8 mouse cellular contexts compared by ENCODE assay signal in genomic region chr7:28372251-28373108, GRCm38 (mm10). TPM values are rescaled to one million over a fixed set of nuclear protein-coding genes. Genes with fewer than 3 reads are reported as not detected.
DNase-seq lines count a peak whose midpoint lies in the region; ATAC-seq lines count a peak whose summit lies in the region.

TSS of gene Plekhg2 (minus strand) at chr7:28372599.

- DNase-seq in CD4-positive, CD25-positive, alpha-beta regulatory T cell, adult 2 months (ENCODE audit: low read depth, low spot score), result peak; percentile 99
- peak; percentile 97 for DNase-seq in fat pad, adult 2 months (ENCODE audit: extremely low read depth, low read depth, low spot score)
- peak; percentile 98 for DNase-seq in kidney, postnatal 10 days
- peak; percentile 97 to 98 for DNase-seq in natural killer cell, adult 2 months (ENCODE audit: low spot score in 2 of 2)

- peaks cover 37% of the 10 kb centered on the region for H3K36me3 ChIP-seq in heart, embryonic 13.5 days
- H3K36me3 ChIP-seq in liver, embryonic 12.5 days, result peaks cover 24% of the 10 kb centered on the region
- H3K36me3 ChIP-seq in stomach, embryonic 15.5 days, result peaks cover 11% of the 10 kb centered on the region

- peak within 1 kb of the TSS; percentile 97 for H3K9ac ChIP-seq in heart, embryonic 13.5 days
- H3K9ac ChIP-seq in liver, embryonic 12.5 days, result peak within 1 kb of the TSS; percentile 79
- peak within 1 kb of the TSS; percentile 58 for H3K9ac ChIP-seq in stomach, embryonic 15.5 days

- peak within 1 kb of the TSS; percentile 96 for H3K27ac ChIP-seq in brown adipose tissue, adult 24 weeks (replicated peaks; ENCODE audit: low read depth, low read length)
- H3K27ac ChIP-seq in heart, embryonic 13.5 days (replicated peaks), result peak within 1 kb of the TSS; percentile 96
- H3K27ac ChIP-seq in liver, embryonic 12.5 days, result peak within 1 kb of the TSS; percentile 87
- H3K27ac ChIP-seq in stomach, embryonic 15.5 days, result peak within 1 kb of the TSS; percentile 95

- H3K4me3 ChIP-seq in brown adipose tissue, adult 24 weeks (ENCODE audit: insufficient read depth, low read depth, low read length), result peak within 1 kb of the TSS; percentile 91
- peak within 1 kb of the TSS; percentile 88 for H3K4me3 ChIP-seq in heart, embryonic 13.5 days
- H3K4me3 ChIP-seq in liver, embryonic 12.5 days, result peak within 1 kb of the TSS; percentile 71
- peak within 1 kb of the TSS; percentile 63 for H3K4me3 ChIP-seq in stomach, embryonic 15.5 days (replicated peaks)

- no peaks in the 10 kb centered on the region for H3K27me3 ChIP-seq in heart, embryonic 13.5 days (replicated peaks)
- H3K27me3 ChIP-seq in liver, embryonic 12.5 days (replicated peaks), result peaks cover 18% of the 10 kb centered on the region
- H3K27me3 ChIP-seq in stomach, embryonic 15.5 days (replicated peaks), result no peaks in the 10 kb centered on the region

- WGBS in heart, embryonic 13.5 days, result 0% methylated on average over 66 of the region's 66 CpGs
- under 1% methylated on average over 64 of the region's 66 CpGs for WGBS in liver, embryonic 12.5 days (ENCODE audit: insufficient replicate concordance)
- WGBS in stomach, embryonic 15.5 days, result under 1% methylated on average over 66 of the region's 66 CpGs

- H3K4me2 ChIP-seq in heart, embryonic 13.5 days, result peak within 1 kb of the TSS; percentile 87
- H3K4me2 ChIP-seq in liver, embryonic 12.5 days, result peak within 1 kb of the TSS; percentile 94
- H3K4me2 ChIP-seq in stomach, embryonic 15.5 days, result peak within 1 kb of the TSS; percentile 69

- ATAC-seq in heart, embryonic 13.5 days (ENCODE audit: extremely low read depth, insufficient number of reproducible peaks, low FRiP score, low TSS enrichment), result peak; percentile 81
- ATAC-seq in liver, embryonic 12.5 days, result peak; percentile 85
- peak; percentile 89 for ATAC-seq in stomach, embryonic 15.5 days (ENCODE audit: insufficient read depth, low FRiP score, low read depth)

- H3K4me1 ChIP-seq in brown adipose tissue, adult 24 weeks (ENCODE audit: control insufficient read depth, insufficient read depth, insufficient read length, low read length), result peaks cover 6% of the 10 kb centered on the region; the same call in 1 of the 2 replicates
- H3K4me1 ChIP-seq in heart, embryonic 13.5 days, result peaks cover 60% of the 10 kb centered on the region
- H3K4me1 ChIP-seq in liver, embryonic 12.5 days, result peaks cover 69% of the 10 kb centered on the region
- H3K4me1 ChIP-seq in stomach, embryonic 15.5 days, result peaks cover 33% of the 10 kb centered on the region

- no peaks in the 10 kb centered on the region for H3K9me3 ChIP-seq in heart, embryonic 13.5 days
- no peaks in the 10 kb centered on the region for H3K9me3 ChIP-seq in liver, embryonic 12.5 days (replicated peaks)
- no peaks in the 10 kb centered on the region for H3K9me3 ChIP-seq in stomach, embryonic 15.5 days

RNA-seq across cellular contexts. Expression of gene Plekhg2, which starts in this region (rescaled TPM):
- polyA plus RNA-seq in brown adipose tissue, adult 24 weeks (2012; ENCODE audit: insufficient read depth, insufficient read length, missing spikeins), result 3.1 and 3.5 TPM in 2 replicates
- 43.5 and 49.3 TPM in 2 replicates for polyA plus RNA-seq in heart, embryonic 13.5 days (2015; fragmentation: Nextera tagmentation; extraction: Ambion mirVana)
- 13.7 and 14.4 TPM in 2 replicates for polyA plus RNA-seq in liver, embryonic 12.5 days (2016; fragmentation: Nextera tagmentation; extraction: Ambion mirVana)
- polyA plus RNA-seq in stomach, embryonic 15.5 days (2015; fragmentation: Nextera tagmentation; extraction: Ambion mirVana), result 48.4 and 52.3 TPM in 2 replicates

Comparison
In these comparisons a context has a peak if more than half of its experiments do, and no peak if none do; other contexts are left out.
1. Peak in every context shown above with its lines: DNase-seq, ATAC-seq, H3K4me3 ChIP-seq and H3K27ac ChIP-seq.